Mouse (Mus musculus) CH12.LX (cell line): Measurements from ENCODE around the gene Nova2.

Experiments used
- CTCF ChIP-seq, 2 experiments: IDR thresholded peaks in 1 of 2; conservative IDR thresholded peaks in 1 of 2; 2 replicates each; pipeline ENCODE4 v1.5.1; 2011 to 2012; ENCODE audit warnings: low read depth in 2 of 2, low read length in 2 of 2, improper control_type of control experiment in 1 of 2, inconsistent platforms in 1 of 2, mild to moderate bottlenecking in 1 of 2, moderate library complexity in 1 of 2
- E2F4 ChIP-seq: IDR thresholded peaks from 2 replicates; pipeline ENCODE4 v1.6.1; 2011; ENCODE audit warnings: low read depth, low read length, improper control_type of control experiment; ENCODE audit not compliant: insufficient replicate concordance
- GABPA ChIP-seq: IDR thresholded peaks from 2 replicates; pipeline ENCODE4 v1.6.1; 2012; ENCODE audit warnings: low read depth, low read length, improper control_type of control experiment, inconsistent platforms; ENCODE audit not compliant: insufficient replicate concordance
- MAFK ChIP-seq: IDR thresholded peaks from 2 replicates; pipeline ENCODE4 v1.6.1; 2011; ENCODE audit warnings: low read length, improper control_type of control experiment; ENCODE audit not compliant: insufficient replicate concordance
- POLR2A ChIP-seq: IDR thresholded peaks from 2 replicates; pipeline ENCODE4 v1.6.1; 2011; ENCODE audit warnings: low read depth, mild to moderate bottlenecking, improper control_type of control experiment, low read length
- POLR2AphosphoS2 ChIP-seq: IDR thresholded peaks from 2 replicates; pipeline ENCODE4 v1.6.1; 2011; ENCODE audit warnings: low read depth, low read length, improper control_type of control experiment
- TCF12 ChIP-seq: IDR thresholded peaks from 2 replicates; pipeline ENCODE4 v1.6.1; 2014; ENCODE audit warnings: low read depth, mild to moderate bottlenecking, inconsistent platforms, low read length, improper control_type of control experiment
- USF1 ChIP-seq: IDR thresholded peaks from 2 replicates; pipeline ENCODE4 v1.6.1; 2014; ENCODE audit warnings: low read depth, mild to moderate bottlenecking, inconsistent platforms, low read length, improper control_type of control experiment
- ZC3H11A ChIP-seq: IDR thresholded peaks from 2 replicates; pipeline ENCODE4 v1.6.1; 2012; ENCODE audit warnings: low read depth, mild to moderate bottlenecking, inconsistent platforms, low read length, improper control_type of control experiment

DNA sequence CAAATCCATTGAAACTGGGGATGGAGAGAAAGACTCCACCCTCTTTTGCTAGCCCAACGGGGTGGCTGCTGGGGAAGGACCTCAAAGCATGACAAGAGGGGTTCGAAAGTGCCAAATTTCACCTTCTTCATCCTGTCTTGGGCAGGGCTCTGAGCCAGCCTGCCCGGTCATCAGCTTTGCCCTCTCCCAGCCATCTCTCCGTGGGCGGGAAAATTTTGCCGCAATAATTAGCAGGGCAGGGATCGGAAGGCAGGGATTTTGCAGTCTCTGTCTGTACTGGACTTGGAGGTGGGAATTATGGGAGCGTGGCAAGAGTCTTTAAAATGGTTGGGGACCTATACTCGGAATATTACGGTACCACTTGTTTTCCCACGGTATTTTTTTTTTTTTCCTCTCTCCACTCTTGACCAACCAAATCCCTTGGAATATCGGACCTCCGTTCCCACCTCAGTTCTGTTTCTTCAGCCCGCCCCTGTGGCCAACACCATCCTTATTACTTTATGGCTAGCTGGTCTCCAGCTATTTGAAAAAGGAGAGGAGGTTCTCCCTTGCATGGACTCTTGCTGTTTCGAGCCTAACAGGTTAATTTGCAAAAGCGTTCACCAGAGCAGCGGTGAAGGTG lies 36.6 kb downstream of the Nova2 start:
- TF ChIP-seq E2F4 (no peak), CTCF (conservative IDR thresholded peaks at IDR 0.05 in 1 of 2, IDR thresholded peaks at IDR 0.05 in 1 of 2; ENCODE audit: low read depth in 2 of 2, low read length in 2 of 2) (no peak), POLR2A (no peak), MAFK (no peak), GABPA (no peak), ZC3H11A (no peak), TCF12 (no peak), POLR2AphosphoS2 (no peak), USF1 (no peak)
